Mouse (Mus musculus) ES-E14 (cell line): ENCODE data around the gene Sf3a2. TPM values are rescaled to one million over a fixed set of nuclear protein-coding genes. Genes with fewer than 3 reads are reported as not detected.

Experiments used
- DNase-seq: peaks from one replicate; pipeline ENCODE4 v3.0.0-alpha.2; 2013; ENCODE audit warnings: low read depth, low spot score
- H3K27ac ChIP-seq: 2 replicates; pipeline ENCODE4 v1.5.1; 2012; ENCODE audit warnings: low read depth, mild to moderate bottlenecking, low read length, moderate library complexity, mixed read lengths; ENCODE audit not compliant: poor library complexity, insufficient read depth, severe bottlenecking
- H3K36me3 ChIP-seq: 2 replicates; pipeline ENCODE4 v1.6.1; 2012; ENCODE audit warnings: mild to moderate bottlenecking, low read length, moderate library complexity, mixed read lengths; ENCODE audit not compliant: control insufficient read depth, poor library complexity, insufficient read depth, severe bottlenecking
- H3K4me1 ChIP-seq, 2 experiments: fragments of 150-350 bp in 1 of 2; sonication (generic) in 1 of 2; 2 replicates each; pipeline ENCODE4 v1.6.1; 2012; ENCODE audit warnings: low read length in 2 of 2, mild to moderate bottlenecking in 1 of 2, mixed read lengths in 1 of 2; ENCODE audit not compliant: control insufficient read depth in 2 of 2, insufficient read depth in 2 of 2, poor library complexity in 1 of 2
- H3K4me3 ChIP-seq, 2 experiments: fragments of 150-350 bp in 1 of 2; sonication (generic) in 1 of 2; 2 replicates each; pipeline ENCODE4 v1.5.1; 2012; ENCODE audit warnings: low read length in 2 of 2, low read depth in 1 of 2, mild to moderate bottlenecking in 1 of 2, mixed read lengths in 1 of 2; ENCODE audit not compliant: insufficient read depth in 1 of 2, poor library complexity in 1 of 2, severe bottlenecking in 1 of 2
- H3K9ac ChIP-seq: 2 replicates; pipeline ENCODE4 v1.6.1; 2012; ENCODE audit warnings: low read depth, mild to moderate bottlenecking, low read length, mixed read lengths; ENCODE audit not compliant: poor library complexity, insufficient read depth, severe bottlenecking
- H3K9me3 ChIP-seq: fragments of 150-350 bp; sonication (generic); 2 replicates; pipeline ENCODE4 v1.6.1; 2012; ENCODE audit warnings: low read depth, mild to moderate bottlenecking, low read length; ENCODE audit not compliant: control insufficient read depth, insufficient read depth
- CHD2 ChIP-seq: IDR thresholded peaks from 2 replicates; pipeline ENCODE4 v1.6.1; 2014; ENCODE audit warnings: mild to moderate bottlenecking, low read depth, low read length, inconsistent platforms
- HCFC1 ChIP-seq: IDR thresholded peaks from 2 replicates; pipeline ENCODE4 v1.6.1; 2012; ENCODE audit warnings: low read length, inconsistent platforms, borderline replicate concordance; ENCODE audit not compliant: insufficient read depth
- MAFK ChIP-seq: IDR thresholded peaks from 2 replicates; pipeline ENCODE4 v1.6.1; 2014; ENCODE audit warnings: mild to moderate bottlenecking, low read depth, low read length, inconsistent platforms; ENCODE audit not compliant: insufficient read depth
- ZC3H11A ChIP-seq: IDR thresholded peaks from 2 replicates; pipeline ENCODE4 v1.6.1; 2012; ENCODE audit warnings: low read depth, mild to moderate bottlenecking, inconsistent platforms, low read length, borderline replicate concordance
- ZNF384 ChIP-seq: IDR thresholded peaks from 2 replicates; pipeline ENCODE4 v1.6.1; 2012; ENCODE audit warnings: low read depth, low read length, inconsistent platforms
- in situ Hi-C, 2 experiments: fragments of 600-800 bp; cut with MboI; formaldehyde crosslinking; loops; one replicate each; pipeline ENCODE4 v1.15.1; 2025; ENCODE audit warnings: low sequenced_read_pairs in 2 of 2, inconsistent platforms in 1 of 2; ENCODE audit not compliant: unreplicated experiment in 2 of 2
- total RNA-seq: library from RNA; depleted of rRNA; stranded (reverse); fragments of 300-350 nt; gene quantifications from 2 replicates; pipeline ENCODE4 v1.2.3, GENCODE M21; 2012

Gene Sf3a2
- total RNA-seq, 1 experiment: 31.4 TPM

- Histone ChIP-seq H3K4me1 (peaks cover 0 to 3% of the 10 kb centered on the region in 2 experiments; a peak in 2 of 4 replicates), H3K9me3 (no peaks in the 10 kb centered on the region), H3K27ac (no peak overlapping the region), H3K36me3 (peaks cover under 1% of the 10 kb centered on the region; the same call in 1 of the 2 replicates), H3K4me3 (no peak overlapping the region), H3K9ac (no peak overlapping the region)
- DNase-seq: no peak
- TF ChIP-seq MAFK (no peak), HCFC1 (no peak), CHD2 (no peak), ZC3H11A (no peak), ZNF384 (no peak)
- in situ Hi-C loops: no loop called here
Measured at GRCm38 (mm10) chr10:80822528-80822927, 24.5 kb downstream of the Sf3a2 start.

- Histone ChIP-seq H3K27ac (no peak overlapping the region), H3K9me3 (no peaks in the 10 kb centered on the region)
- in situ Hi-C loops: no loop called here
Measured at GRCm38 (mm10) chr10:80823316-80823715, 25.3 kb downstream of the Sf3a2 start.

DNA sequence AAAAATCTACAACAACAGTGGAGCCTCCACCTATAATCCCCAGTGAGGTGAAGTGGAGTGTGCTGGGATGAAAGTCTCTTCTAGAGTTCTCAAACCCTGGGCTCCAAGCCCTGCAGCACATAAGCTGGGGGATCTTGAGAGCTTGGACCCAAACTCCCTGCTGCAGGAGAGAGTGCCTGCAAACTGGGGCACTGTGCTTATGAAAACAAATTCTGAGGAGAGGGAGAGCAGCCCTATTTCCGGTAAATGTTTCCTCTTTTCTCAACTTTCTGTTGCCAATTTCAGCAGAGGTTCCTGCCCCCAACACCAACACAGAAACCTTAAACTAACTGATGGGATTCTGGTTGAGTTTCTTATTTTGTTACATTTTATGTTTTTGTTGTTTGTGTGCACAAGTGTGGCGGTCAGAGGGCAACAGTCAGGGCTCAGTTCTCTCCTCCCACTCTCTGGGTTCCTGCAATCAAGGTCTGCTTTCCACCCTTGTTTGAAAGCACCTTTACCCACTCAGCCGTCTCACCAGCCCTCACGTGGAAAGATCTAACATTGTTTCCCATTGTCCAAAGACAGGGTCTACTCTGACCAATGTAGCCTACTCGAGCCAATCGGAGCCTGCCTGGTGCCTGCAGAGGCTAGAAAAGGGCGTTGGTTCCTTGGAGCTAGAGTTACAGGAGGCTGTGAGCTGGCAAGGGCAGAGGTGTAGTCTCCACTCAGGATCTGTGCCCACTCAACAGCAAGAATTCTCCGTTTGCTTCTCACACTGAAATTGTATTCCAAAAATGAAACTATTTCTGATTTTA lies 26.0 kb downstream of the Sf3a2 start:
- peaks cover 0 to 5% of the 10 kb centered on the region in 2 experiments; a peak in 2 of 4 replicates for H3K4me1 ChIP-seq
- in situ Hi-C loops: no loop called here
- TF ChIP-seq CHD2 (no peak), ZC3H11A (no peak), MAFK (no peak), ZNF384 (no peak), HCFC1 (no peak)
- DNase-seq: no peak
- H3K36me3 ChIP-seq: peaks cover 13% of the 10 kb centered on the region
- no peaks in the 10 kb centered on the region for H3K9me3 ChIP-seq
- no peak overlapping the region for H3K27ac ChIP-seq
- H3K9ac ChIP-seq: peak overlapping the region; percentile 14; the same call in 1 of the 2 replicates
- H3K4me3 ChIP-seq: no peak overlapping the region

More at GRCm38 (mm10) chr10:80823316-80823715, 25.3 kb downstream of the Sf3a2 start:
- DNase-seq: no peak
- H3K4me1 ChIP-seq: peaks cover 0 to 5% of the 10 kb centered on the region in 2 experiments; a peak in 2 of 4 replicates
- TF ChIP-seq ZNF384 (no peak), ZC3H11A (no peak), CHD2 (no peak), HCFC1 (no peak), MAFK (no peak)
- peaks cover 9% of the 10 kb centered on the region; the same call in 1 of the 2 replicates for H3K36me3 ChIP-seq
- H3K9ac ChIP-seq: no peak overlapping the region
- H3K4me3 ChIP-seq: no peak overlapping the region

GRCm38 (mm10) chr10:80824827-80825226 lies 26.8 kb downstream of the Sf3a2 start:
- no peak for DNase-seq
- no peak overlapping the region for H3K9ac ChIP-seq
- TF ChIP-seq MAFK (no peak), ZC3H11A (0 out of 2 replicates have a peak, but pooled peaks have one; percentile 6), ZNF384 (no peak), CHD2 (no peak), HCFC1 (no peak)
- H3K9me3 ChIP-seq: no peaks in the 10 kb centered on the region
- H3K4me3 ChIP-seq: no peak overlapping the region
- in situ Hi-C loops: no loop called here
- peaks cover 0 to 6% of the 10 kb centered on the region in 2 experiments; a peak in 2 of 4 replicates for H3K4me1 ChIP-seq
- H3K27ac ChIP-seq: no peak overlapping the region
- H3K36me3 ChIP-seq: peaks cover 21% of the 10 kb centered on the region
